Mouse (Mus musculus) hindbrain, embryonic 13.5 days (tissue): Measurements from ENCODE around the gene Fancc. TPM values are rescaled to one million over a fixed set of nuclear protein-coding genes. Genes with fewer than 3 reads are reported as not detected.

Source experiments
- ATAC-seq: fragments of 200-750 bp; cut with Nextera tagmentation; 2 replicates; pipeline ENCODE4 v1.8.0; 2017; ENCODE audit warnings: moderate TSS enrichment; ENCODE audit not compliant: low FRiP score
- H3K27ac ChIP-seq: fragments of 300-500 bp; sonication (generic); 2 replicates; pipeline ENCODE4 v1.5.1; 2015; ENCODE audit warnings: inconsistent platforms, mild to moderate bottlenecking, moderate library complexity
- H3K27me3 ChIP-seq: fragments of 300-500 bp; sonication (generic); 2 replicates; pipeline ENCODE4 v1.6.1; 2015; ENCODE audit warnings: mild to moderate bottlenecking, inconsistent platforms
- H3K36me3 ChIP-seq: fragments of 300-500 bp; sonication (generic); 2 replicates; pipeline ENCODE4 v1.6.1; 2015; ENCODE audit warnings: mild to moderate bottlenecking, inconsistent platforms
- H3K4me1 ChIP-seq: fragments of 300-500 bp; sonication (generic); replicated peaks from 2 replicates; pipeline ENCODE4 v1.6.1; 2015; ENCODE audit warnings: inconsistent platforms
- H3K4me2 ChIP-seq: fragments of 300-500 bp; sonication (generic); 2 replicates; pipeline ENCODE4 v1.6.1; 2015; ENCODE audit warnings: inconsistent platforms, mild to moderate bottlenecking, moderate library complexity
- H3K4me3 ChIP-seq: fragments of 300-500 bp; sonication (generic); 2 replicates; pipeline ENCODE4 v1.5.1; 2015; ENCODE audit warnings: mild to moderate bottlenecking, inconsistent platforms
- H3K9ac ChIP-seq: fragments of 300-500 bp; sonication (generic); 2 replicates; pipeline ENCODE4 v1.6.1; 2015; ENCODE audit warnings: mild to moderate bottlenecking, inconsistent platforms
- H3K9me3 ChIP-seq: fragments of 300-500 bp; sonication (generic); 2 replicates; pipeline ENCODE4 v1.6.1; 2016; ENCODE audit warnings: inconsistent platforms
- WGBS: fragments of 180-500 bp; shearing (Covaris S2); methylation state at CpG from one replicate; pipeline ENCODE4 v1.1.7; 2015; 5-methylcytosine and 5-hydroxymethylcytosine counted together
- polyA plus RNA-seq: library from polyadenylated mRNA; unstranded; fragments of >200 nt; fragmentation: Nextera tagmentation; extraction: Ambion mirVana; gene quantifications from 2 replicates; pipeline ENCODE4 v1.2.1, GENCODE M21; 2015

Fancc gene
- polyA plus RNA-seq, 1 experiment from 2014 or later = 16.3 TPM

DNA sequence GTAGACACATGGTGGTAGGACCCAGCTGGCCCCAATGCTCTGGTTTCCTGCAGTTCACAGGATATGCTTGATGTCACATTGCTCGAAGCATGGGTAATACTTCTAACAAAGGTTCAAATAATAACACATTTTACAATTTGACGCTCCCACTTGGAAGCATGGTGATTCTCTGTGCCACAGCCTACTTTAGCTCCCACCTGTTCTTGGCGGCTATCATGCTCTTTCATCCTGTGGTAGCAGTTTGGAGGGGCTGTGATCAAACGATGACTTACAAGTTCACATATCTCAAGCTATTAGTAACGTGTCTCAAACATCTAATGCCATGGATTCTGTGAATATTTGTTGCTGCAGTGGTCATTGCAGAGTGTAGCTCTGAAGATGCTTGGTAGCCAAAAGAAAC, 219.8 kb downstream of the Fancc start:
- Histone ChIP-seq H3K27ac (peak overlapping the region; percentile 70; the same call in 1 of the 2 replicates), H3K36me3 (no peaks in the 10 kb centered on the region), H3K9ac (no peak overlapping the region), H3K4me2 (no peak overlapping the region), H3K9me3 (no peaks in the 10 kb centered on the region), H3K27me3 (peaks cover 50% of the 10 kb centered on the region), H3K4me1 (peaks cover 37% of the 10 kb centered on the region), H3K4me3 (no peak overlapping the region)
- ATAC-seq = no peak
- 81% methylated on average over 5 of the region's 5 CpGs for WGBS

DNA sequence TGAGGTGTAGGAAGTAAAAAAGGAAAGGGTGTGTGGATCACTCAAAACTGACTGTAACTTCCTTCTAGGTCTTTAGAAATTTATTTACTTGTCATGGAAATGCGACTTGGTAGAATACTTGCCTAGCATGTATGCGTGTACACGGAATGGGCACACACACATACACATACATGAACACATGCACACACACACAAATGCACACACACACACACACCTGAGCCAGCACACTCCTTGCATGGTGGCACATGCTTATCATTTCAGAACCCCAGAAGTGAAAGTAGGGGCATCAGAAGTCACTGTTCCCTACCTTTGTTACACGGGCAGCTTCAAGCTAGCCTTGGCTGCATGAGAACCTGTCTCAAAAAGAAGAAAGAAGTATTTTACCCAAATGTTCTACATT, 220.7 kb downstream of the Fancc start:
- H3K4me1 ChIP-seq = peaks cover 44% of the 10 kb centered on the region
- ATAC-seq = no peak
- no peak overlapping the region for H3K9ac ChIP-seq
- no peak overlapping the region for H3K4me3 ChIP-seq
- 95% methylated on average over 4 of the region's 4 CpGs for WGBS
- H3K4me2 ChIP-seq = no peak overlapping the region
- no peaks in the 10 kb centered on the region for H3K9me3 ChIP-seq
- H3K27me3 ChIP-seq = peaks cover 57% of the 10 kb centered on the region
- no peak overlapping the region for H3K27ac ChIP-seq
- H3K36me3 ChIP-seq = no peaks in the 10 kb centered on the region

DNA sequence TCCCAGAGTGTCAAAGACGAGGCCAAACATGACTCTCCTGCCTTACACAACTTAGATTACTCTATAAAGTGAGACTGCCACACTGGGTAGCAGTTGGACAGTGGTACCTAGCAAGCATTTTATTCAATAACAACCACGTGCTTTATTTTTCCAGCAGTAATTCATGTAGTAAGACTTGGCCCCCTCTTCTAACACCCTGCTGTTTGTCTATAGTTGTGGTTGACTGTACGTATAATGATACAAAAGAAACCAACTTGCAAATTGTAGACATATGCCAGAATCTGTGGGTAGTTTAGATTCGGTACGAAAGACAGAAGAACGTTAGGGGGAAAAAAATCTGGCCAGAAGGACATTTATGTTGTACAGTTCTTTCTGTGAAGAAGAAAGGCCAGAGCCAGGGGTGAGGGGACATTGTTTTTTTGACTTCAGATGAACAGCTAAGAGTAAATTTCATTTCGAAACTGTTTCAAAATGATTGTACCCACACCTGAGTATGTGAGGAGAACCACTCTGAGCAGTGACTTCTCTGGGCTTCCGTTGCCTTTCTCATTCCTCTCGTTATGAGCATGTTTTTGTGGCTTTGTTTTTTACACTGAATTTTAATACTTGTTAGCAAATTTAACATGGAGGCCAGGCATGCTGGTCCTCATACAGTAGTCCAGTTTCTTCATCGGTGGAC, 222.5 kb downstream of the Fancc start:
- no peaks in the 10 kb centered on the region for H3K36me3 ChIP-seq
- peak overlapping the region; percentile 30 for H3K4me2 ChIP-seq
- peaks cover 68% of the 10 kb centered on the region for H3K27me3 ChIP-seq
- 0 out of 2 replicates have a peak overlapping the region, but pooled peaks have one; percentile 5 for H3K9ac ChIP-seq
- peaks cover 36% of the 10 kb centered on the region for H3K4me1 ChIP-seq
- no peaks in the 10 kb centered on the region for H3K9me3 ChIP-seq
- H3K4me3 ChIP-seq = no peak overlapping the region
- 82% methylated on average over 10 of the region's 10 CpGs for WGBS
- no peak overlapping the region for H3K27ac ChIP-seq
- no peak for ATAC-seq

DNA sequence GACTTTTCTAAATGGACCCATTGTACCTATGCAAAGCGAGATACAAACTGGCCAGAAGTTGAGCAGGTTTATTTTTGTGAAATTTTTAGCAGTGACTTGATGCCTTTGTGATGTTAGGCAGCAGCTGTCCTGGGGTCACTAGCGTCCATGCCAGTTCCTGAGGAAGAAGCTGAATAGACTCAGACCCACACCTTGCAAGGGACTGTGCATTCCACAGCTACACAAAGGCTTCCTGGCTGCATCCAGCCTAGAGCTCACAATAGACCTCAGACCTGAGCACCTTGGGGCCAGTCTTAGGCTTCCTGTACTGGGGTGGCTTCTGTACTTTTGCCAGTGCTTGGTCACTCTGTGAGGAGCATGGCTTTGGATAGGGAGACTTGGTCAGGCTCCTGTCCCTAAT, 223.2 kb downstream of the Fancc start:
- WGBS = 35% methylated on average over 2 of the region's 2 CpGs
- peak overlapping the region; percentile 10; the same call in 1 of the 2 replicates for H3K4me3 ChIP-seq
- no peaks in the 10 kb centered on the region for H3K9me3 ChIP-seq
- no peak overlapping the region for H3K27ac ChIP-seq
- H3K27me3 ChIP-seq = peaks cover 73% of the 10 kb centered on the region
- peak overlapping the region; percentile 30 for H3K4me2 ChIP-seq
- H3K36me3 ChIP-seq = no peaks in the 10 kb centered on the region
- H3K9ac ChIP-seq = 0 out of 2 replicates have a peak overlapping the region, but pooled peaks have one; percentile 5
- ATAC-seq = no peak
- H3K4me1 ChIP-seq = peaks cover 28% of the 10 kb centered on the region

DNA sequence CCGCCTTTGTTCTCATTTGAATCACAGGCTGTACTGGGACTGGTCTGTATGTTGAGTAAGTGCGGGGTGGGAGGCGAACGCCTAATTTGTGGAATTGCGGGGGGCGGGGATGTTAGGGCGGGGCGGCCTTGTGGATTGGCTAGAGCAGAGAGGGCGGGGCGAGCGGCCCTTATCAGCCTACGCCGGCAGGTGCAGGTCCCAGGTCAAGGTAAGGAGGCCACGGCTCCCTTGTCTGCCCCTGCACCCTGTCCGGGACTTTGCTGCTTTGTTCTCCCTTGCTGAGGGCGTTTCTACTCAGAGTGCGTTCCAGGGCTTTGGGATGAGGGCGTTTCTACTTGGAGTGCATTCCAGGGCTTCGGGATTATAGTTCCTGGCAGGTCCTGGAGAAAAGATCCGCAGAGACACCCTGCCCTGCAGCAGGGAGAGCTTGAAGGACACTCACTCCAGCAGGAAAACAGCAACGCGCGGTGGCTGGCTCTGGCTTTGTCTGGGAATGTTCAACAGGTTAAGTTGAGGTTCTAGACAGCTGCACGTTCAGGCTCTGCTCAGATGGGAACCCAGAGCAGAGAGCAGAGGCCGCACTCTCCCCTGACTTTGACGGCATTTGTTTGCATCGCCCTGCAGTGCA, 224.4 kb downstream of the Fancc start:
- H3K27ac ChIP-seq = peak overlapping the region; percentile 60
- no peaks in the 10 kb centered on the region for H3K36me3 ChIP-seq
- peak overlapping the region; percentile 62 for H3K9ac ChIP-seq
- peaks cover 16% of the 10 kb centered on the region for H3K4me1 ChIP-seq
- H3K27me3 ChIP-seq = peaks cover 75% of the 10 kb centered on the region
- H3K4me3 ChIP-seq = peak overlapping the region; percentile 44
- no peaks in the 10 kb centered on the region for H3K9me3 ChIP-seq
- WGBS = under 1% methylated on average over 27 of the region's 27 CpGs
- ATAC-seq = peak; percentile 88
- H3K4me2 ChIP-seq = peak overlapping the region; percentile 72

DNA sequence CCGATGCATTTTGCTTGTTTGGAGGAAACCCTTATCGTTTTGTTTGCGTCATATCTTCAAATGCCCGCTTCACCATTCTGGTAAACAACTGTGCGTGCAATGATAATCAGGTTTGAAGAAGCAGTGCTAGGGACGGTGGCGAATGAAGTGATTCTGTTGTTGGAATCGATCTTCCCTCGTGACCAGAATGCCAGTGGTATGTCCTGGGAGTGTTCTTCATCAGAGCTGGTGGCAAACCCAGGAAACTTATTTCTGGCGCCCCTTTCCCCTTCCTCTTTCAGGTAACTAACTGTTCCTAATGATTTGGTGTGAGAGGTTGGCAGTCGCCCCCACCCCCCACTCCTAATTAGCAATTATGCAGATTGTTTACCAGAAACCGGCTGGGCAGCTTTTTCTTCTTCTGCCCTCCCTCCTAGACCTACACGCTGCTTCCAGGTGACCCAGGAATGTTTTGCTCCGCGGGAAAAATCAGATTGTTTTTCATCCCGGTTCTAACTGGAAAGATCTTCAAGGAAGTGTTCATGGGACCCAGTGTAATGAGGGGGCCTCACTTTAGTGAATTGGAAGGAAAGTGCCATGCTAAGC, 225.0 kb downstream of the Fancc start:
- WGBS = 7% methylated on average over 16 of the region's 16 CpGs
- Histone ChIP-seq H3K27me3 (peaks cover 69% of the 10 kb centered on the region), H3K4me1 (peaks cover 16% of the 10 kb centered on the region), H3K9me3 (no peaks in the 10 kb centered on the region), H3K4me2 (peak overlapping the region; percentile 72), H3K27ac (0 out of 2 replicates have a peak overlapping the region, but pooled peaks have one; percentile 60), H3K4me3 (peak overlapping the region; percentile 44), H3K9ac (peak overlapping the region; percentile 62), H3K36me3 (no peaks in the 10 kb centered on the region)
- peak; percentile 54 for ATAC-seq

DNA sequence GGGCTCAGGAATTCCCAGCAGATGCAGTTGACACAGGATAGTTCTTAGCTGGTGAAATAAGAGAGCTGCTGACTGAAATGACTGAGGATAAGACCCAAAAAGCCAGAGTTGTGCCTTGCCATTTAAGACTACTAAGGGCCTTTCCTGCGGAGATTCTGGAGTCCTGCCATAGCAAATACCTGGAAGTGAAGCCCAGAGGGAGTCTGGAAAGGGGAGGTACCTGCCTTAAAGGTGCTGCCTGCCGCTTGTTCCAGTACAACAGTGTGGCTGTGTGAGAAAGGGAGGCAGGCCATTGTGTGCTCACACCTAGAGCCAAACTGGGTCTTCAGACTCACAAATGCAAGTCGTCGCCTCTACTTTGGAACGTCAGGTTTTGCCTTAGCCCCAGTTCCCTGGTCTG, 226.9 kb downstream of the Fancc start:
- Histone ChIP-seq H3K4me2 (no peak overlapping the region), H3K9ac (no peak overlapping the region)
- 34% methylated on average over 5 of the region's 5 CpGs for WGBS

DNA sequence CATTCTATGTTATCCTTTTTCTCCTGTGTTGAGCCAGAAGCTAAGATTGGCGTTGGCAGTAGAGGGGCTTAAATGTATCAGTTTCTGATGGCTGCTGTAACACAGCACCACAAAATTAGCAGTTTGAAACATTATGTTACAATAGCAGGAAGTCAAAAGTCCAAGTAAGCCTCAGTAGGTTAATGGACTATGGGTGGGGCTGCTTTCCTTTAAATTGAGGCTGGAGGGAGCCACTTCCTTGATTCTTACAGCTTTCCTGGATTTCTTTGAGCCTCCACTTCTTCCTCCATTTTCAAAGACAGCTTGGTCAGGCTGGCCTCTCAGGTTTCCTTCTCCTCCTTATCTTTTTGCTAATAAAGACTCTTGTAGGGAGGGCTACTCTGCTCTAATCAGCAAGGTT, 228.3 kb downstream of the Fancc start:
- no peak overlapping the region for H3K4me3 ChIP-seq
- ATAC-seq = no peak
- WGBS = 86% methylated on average over 1 of the region's 1 CpGs
- no peaks in the 10 kb centered on the region for H3K9me3 ChIP-seq
- no peaks in the 10 kb centered on the region for H3K36me3 ChIP-seq
- H3K4me2 ChIP-seq = no peak overlapping the region
- H3K27ac ChIP-seq = no peak overlapping the region
- H3K27me3 ChIP-seq = peaks cover 43% of the 10 kb centered on the region
- peaks cover 16% of the 10 kb centered on the region for H3K4me1 ChIP-seq
- H3K9ac ChIP-seq = no peak overlapping the region

More for the DNA sequence above, 226.9 kb downstream of the Fancc start:
- no peak overlapping the region for H3K27ac ChIP-seq
- H3K27me3 ChIP-seq = peaks cover 53% of the 10 kb centered on the region
- no peak overlapping the region for H3K4me3 ChIP-seq
- peaks cover 16% of the 10 kb centered on the region for H3K4me1 ChIP-seq
- no peaks in the 10 kb centered on the region for H3K36me3 ChIP-seq
- no peaks in the 10 kb centered on the region for H3K9me3 ChIP-seq
- ATAC-seq = no peak

GRCm38 (mm10) chr13:63268371-63268770, 228.7 kb downstream of the Fancc start:
- Histone ChIP-seq H3K9ac (no peak overlapping the region), H3K4me2 (no peak overlapping the region), H3K36me3 (no peaks in the 10 kb centered on the region), H3K4me3 (no peak overlapping the region), H3K27ac (no peak overlapping the region), H3K27me3 (peaks cover 42% of the 10 kb centered on the region), H3K4me1 (peaks cover 16% of the 10 kb centered on the region), H3K9me3 (no peaks in the 10 kb centered on the region)
- no peak for ATAC-seq
- 92% methylated on average over 4 of the region's 4 CpGs for WGBS

GRCm38 (mm10) chr13:63262168-63262957, 234.7 kb downstream of the Fancc start:
- no peak overlapping the region for H3K4me2 ChIP-seq
- ATAC-seq = no peak
- no peaks in the 10 kb centered on the region for H3K27me3 ChIP-seq
- 0 out of 2 replicates have a peak, but pooled peaks cover 1% of the 10 kb centered on the region for H3K36me3 ChIP-seq
- WGBS = 94% methylated on average over 1 of the region's 1 CpGs
- peaks cover 22% of the 10 kb centered on the region for H3K4me1 ChIP-seq
- H3K9ac ChIP-seq = no peak overlapping the region
- no peaks in the 10 kb centered on the region for H3K9me3 ChIP-seq
- H3K4me3 ChIP-seq = no peak overlapping the region
- H3K27ac ChIP-seq = no peak overlapping the region

DNA sequence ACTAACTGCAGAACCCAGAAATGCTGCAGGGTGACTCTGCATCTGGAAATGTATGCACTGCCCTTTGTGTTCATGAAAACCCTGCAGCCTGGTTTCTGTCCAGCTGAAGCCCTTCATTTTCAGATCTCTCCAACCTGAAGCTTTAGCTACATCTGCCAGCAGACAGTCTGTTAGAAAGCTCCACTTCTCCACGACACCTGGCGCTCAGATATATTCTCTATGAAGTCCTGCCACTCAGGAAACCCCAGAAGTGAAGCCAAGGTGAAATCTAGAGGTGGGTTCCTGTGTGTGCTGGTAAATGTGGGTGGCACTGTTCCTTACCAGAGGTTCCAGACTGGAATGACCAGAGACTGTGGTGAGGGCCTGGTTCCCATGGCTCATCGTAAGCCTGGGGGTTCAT, 235.4 kb downstream of the Fancc start:
- Histone ChIP-seq H3K9me3 (no peaks in the 10 kb centered on the region), H3K4me1 (peaks cover 22% of the 10 kb centered on the region), H3K4me2 (no peak overlapping the region), H3K36me3 (0 out of 2 replicates have a peak, but pooled peaks cover 5% of the 10 kb centered on the region), H3K27ac (no peak overlapping the region), H3K4me3 (no peak overlapping the region), H3K9ac (no peak overlapping the region), H3K27me3 (no peaks in the 10 kb centered on the region)
- WGBS = 97% methylated on average over 3 of the region's 3 CpGs
- ATAC-seq = no peak
